Mouse (Mus musculus) liver, postnatal 0 days (tissue): ENCODE results near the gene Heatr3.

ENCODE experiments used
- CTCF ChIP-seq: sonication (generic); IDR thresholded peaks from 2 replicates; pipeline ENCODE4 v1.5.1; 2016; ENCODE audit warnings: antibody characterized with exemption, low read depth
- EP300 ChIP-seq: IDR thresholded peaks from 2 replicates; pipeline ENCODE4 v1.6.1; 2016; ENCODE audit warnings: antibody characterized with exemption, low read depth, mild to moderate bottlenecking

DNA sequence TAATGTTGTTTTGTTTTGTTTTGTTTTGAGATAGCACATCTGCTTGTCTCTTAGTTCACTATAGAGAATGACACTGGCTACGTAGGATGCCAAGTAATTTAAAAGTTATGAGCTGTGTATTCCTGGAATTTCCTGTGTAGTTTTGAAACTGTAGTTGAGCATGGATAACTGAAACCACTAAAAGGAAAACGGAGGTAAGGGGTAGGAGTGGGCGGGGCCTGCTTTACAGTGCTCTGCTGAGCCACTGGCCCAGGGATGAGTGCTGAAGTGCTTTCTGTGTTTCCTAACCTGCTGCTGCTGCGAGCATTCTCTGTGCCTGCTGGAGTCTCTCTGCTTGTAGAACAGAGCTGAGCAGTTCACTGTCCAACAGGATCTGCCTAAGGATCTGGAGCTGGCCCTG lies 83.7 kb downstream of the Heatr3 start:
- TF ChIP-seq CTCF, result no peak
- no peak for TF ChIP-seq EP300
